Mouse (Mus musculus): ENCODE measurements around the gene Zmat5.

- TF ChIP-seq POLR2A (IDR thresholded peaks at IDR 0.05; ENCODE audit: insufficient read depth, low read depth, low read length) = no peak
- no peak for TF ChIP-seq CTCF (IDR thresholded peaks at IDR 0.05)
Measured at GRCm38 (mm10) chr11:4683516-4683915, 21.0 kb upstream of the Zmat5 start.
